In genomic region chr6:100141225-100141624, GRCm38 (mm10) we compare ENCODE assay signal across 17 mouse cellular contexts.
"Had no signal": no experiment of that assay in that cellular context is flagged by ENCODE, and none has a peak within 500 bp of the region (broad histone marks: within the 10 kb centered on the region; RNA-seq: fewer than 3 reads in every experiment).

No protein-coding gene starts in this region.

- H3K9ac ChIP-seq: intestine, embryonic 15.5 days; liver, embryonic 15.5 days; midbrain, embryonic 13.5 days; neural tube, embryonic 13.5 days had no signal

- H3K4me2 ChIP-seq: intestine, embryonic 15.5 days; liver, embryonic 15.5 days; midbrain, embryonic 13.5 days; neural tube, embryonic 13.5 days had no signal

- H3K27ac ChIP-seq: intestine, embryonic 15.5 days; layer of hippocampus, adult 2 months; left cerebral cortex, adult 2 months; liver, embryonic 15.5 days; midbrain, embryonic 13.5 days; neural tube, embryonic 13.5 days had no signal

- H3K9me3 ChIP-seq: intestine, embryonic 15.5 days; liver, embryonic 15.5 days; midbrain, embryonic 10.5 days; midbrain, embryonic 13.5 days; neural tube, embryonic 13.5 days had no signal

- H3K4me3 ChIP-seq: intestine, embryonic 15.5 days; layer of hippocampus, adult 2 months; left cerebral cortex, adult 2 months; liver, embryonic 15.5 days; midbrain, embryonic 10.5 days; midbrain, embryonic 13.5 days; myocyte; neural tube, embryonic 13.5 days had no signal

- DNase-seq: kidney, adult 8-10 months; kidney, postnatal 14 days; layer of hippocampus, postnatal 36 days; lung, adult 2 months; lung, postnatal 14 days; lung, postnatal 4 days; thymus, adult 18-20 months; thymus, postnatal 36 days had no signal

- H3K36me3 ChIP-seq: intestine, embryonic 15.5 days; liver, embryonic 15.5 days; midbrain, embryonic 10.5 days; midbrain, embryonic 13.5 days; neural tube, embryonic 13.5 days had no signal

- H3K27me3 ChIP-seq: intestine, embryonic 15.5 days had no signal

- ATAC-seq: intestine, embryonic 15.5 days; midbrain, embryonic 13.5 days; midbrain, embryonic 16.5 days had no signal
